ENCODE assay signal across 9 mouse cellular contexts in the genomic region with DNA sequence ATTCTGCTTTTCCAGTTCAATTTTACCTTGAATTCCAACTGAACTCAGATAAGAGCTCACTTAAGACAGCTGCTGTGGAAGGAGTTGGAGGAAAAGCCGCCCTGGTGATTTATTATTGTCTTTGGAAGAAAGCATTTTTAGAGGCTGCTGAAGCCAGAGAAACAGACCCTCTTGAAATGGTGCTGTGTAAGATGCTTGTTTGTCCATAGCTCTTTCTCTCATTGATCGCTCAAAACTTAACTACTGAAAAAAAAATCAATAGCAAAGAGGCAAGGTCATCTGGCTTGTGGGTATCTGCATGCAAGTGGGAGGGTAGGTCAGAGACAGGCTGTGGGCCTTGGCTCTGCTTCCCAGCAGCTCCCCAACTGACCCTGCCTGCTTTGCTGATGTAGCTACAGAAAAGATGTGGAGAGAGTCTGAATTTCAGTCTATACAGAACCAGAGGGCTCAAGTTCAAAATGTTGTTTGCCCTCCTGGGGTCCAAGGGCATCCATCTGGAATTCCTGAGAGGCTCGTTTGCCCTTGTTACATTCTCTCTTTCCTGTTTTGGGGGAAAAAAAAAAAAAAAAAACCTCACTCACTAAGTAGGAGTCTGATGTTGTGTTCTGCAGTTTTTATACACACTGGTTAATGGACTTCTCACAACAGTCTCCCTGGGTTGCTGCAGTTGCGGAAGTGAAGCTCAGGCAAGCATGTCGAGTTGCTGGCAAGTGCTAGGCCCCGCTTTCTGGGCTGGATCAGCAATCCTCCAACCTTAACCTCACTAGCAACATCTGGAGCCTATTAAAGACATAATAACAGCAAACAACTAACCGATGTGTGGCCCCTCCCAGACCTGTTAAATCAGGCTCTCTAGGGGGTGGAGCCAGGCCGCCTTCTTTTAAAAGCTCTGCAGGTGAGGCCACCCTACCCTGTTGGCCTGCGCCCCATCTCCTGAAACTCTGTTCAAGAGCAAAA.
DNase-seq lines count a peak whose midpoint lies in the region; ATAC-seq lines count a peak whose summit lies in the region.
"Had no signal": no experiment of that assay in that cellular context is flagged by ENCODE, and none has a peak within 500 bp of the region (broad histone marks: within the 10 kb centered on the region; RNA-seq: fewer than 3 reads in every experiment).

No protein-coding gene starts in this region.

- no peaks in the 10 kb centered on the region for H3K36me3 ChIP-seq in heart, embryonic 12.5 days
- H3K36me3 ChIP-seq in liver, embryonic 15.5 days (replicated peaks), result no peaks in the 10 kb centered on the region

- H3K9ac ChIP-seq in heart, embryonic 12.5 days, result no peak overlapping the region
- H3K9ac ChIP-seq in liver, embryonic 15.5 days, result no peak overlapping the region

- 0 out of 2 replicates have a peak overlapping the region, but pooled peaks have one; percentile 41 for H3K27ac ChIP-seq in heart, embryonic 12.5 days (ENCODE audit: poor library complexity, severe bottlenecking)
- H3K27ac ChIP-seq in liver, embryonic 15.5 days (replicated peaks), result peak overlapping the region; percentile 57
- H3K27ac ChIP-seq: layer of hippocampus, adult 2 months had no signal

- H3K9me3 ChIP-seq in heart, embryonic 12.5 days (replicated peaks), result 0 out of 2 replicates have a peak, but pooled peaks cover 4% of the 10 kb centered on the region
- H3K9me3 ChIP-seq in liver, embryonic 15.5 days (replicated peaks), result no peaks in the 10 kb centered on the region

- no peak for ATAC-seq in heart, embryonic 12.5 days (ENCODE audit: insufficient number of reproducible peaks, low FRiP score)
- peak; percentile 71 for ATAC-seq in liver, embryonic 15.5 days (ENCODE audit: insufficient read depth)

- no peak overlapping the region for H3K4me2 ChIP-seq in heart, embryonic 12.5 days
- H3K4me2 ChIP-seq in liver, embryonic 15.5 days, result no peak overlapping the region

- peaks cover 16% of the 10 kb centered on the region for H3K27me3 ChIP-seq in heart, embryonic 12.5 days (replicated peaks)
- no peaks in the 10 kb centered on the region for H3K27me3 ChIP-seq in liver, embryonic 15.5 days

- peaks cover 25% of the 10 kb centered on the region for H3K4me1 ChIP-seq in heart, embryonic 12.5 days (replicated peaks)
- H3K4me1 ChIP-seq in liver, embryonic 15.5 days (replicated peaks), result peaks cover 10% of the 10 kb centered on the region

- DNase-seq in heart, adult 9 months (ENCODE audit: low spot score in 2 of 2), result no peak
- peak; percentile 81 for DNase-seq in embryo, embryonic 10.5 days (ENCODE audit: low spot score)
- peak; percentile 70 to 75 for DNase-seq in kidney, adult 8-10 months
- DNase-seq in gastrocnemius, adult 8-10 months (ENCODE audit: low spot score in 2 of 2), result no peak
- DNase-seq in right cerebral cortex, adult 2 months (ENCODE audit: low spot score in 2 of 2), result no peak
- no peak for DNase-seq in urinary bladder, postnatal 10 days (ENCODE audit: low spot score)

- whole genome bisulfite sequencing in heart, embryonic 12.5 days, result 49% methylated on average over 9 of the region's 9 CpGs
- WGBS in liver, embryonic 15.5 days (ENCODE audit: insufficient replicate concordance), result 57% methylated on average over 9 of the region's 9 CpGs

- no peak overlapping the region for H3K4me3 ChIP-seq in heart, embryonic 12.5 days
- H3K4me3 ChIP-seq in liver, embryonic 15.5 days (replicated peaks), result no peak overlapping the region
- H3K4me3 ChIP-seq: layer of hippocampus, adult 2 months had no signal

Comparison
In these comparisons a context has a peak if more than half of its experiments do, and no peak if none do; other contexts are left out.
1. DNase-seq: peak in embryo, embryonic 10.5 days (single experiment) and kidney, adult 8-10 months (2 of 2); none in heart, adult 9 months (0 of 2), gastrocnemius, adult 8-10 months (0 of 2), right cerebral cortex, adult 2 months (0 of 2) and urinary bladder, postnatal 10 days (single experiment).